Mouse (Mus musculus) fibroblast of lung, adult 2 months (primary cell): ENCODE results near the gene Lrrc4c.

Source experiments
- DNase-seq: peaks from one replicate; pipeline ENCODE4 v3.0.0-alpha.2; 2011; ENCODE audit warnings: low read depth

Lrrc4c gene

DNA sequence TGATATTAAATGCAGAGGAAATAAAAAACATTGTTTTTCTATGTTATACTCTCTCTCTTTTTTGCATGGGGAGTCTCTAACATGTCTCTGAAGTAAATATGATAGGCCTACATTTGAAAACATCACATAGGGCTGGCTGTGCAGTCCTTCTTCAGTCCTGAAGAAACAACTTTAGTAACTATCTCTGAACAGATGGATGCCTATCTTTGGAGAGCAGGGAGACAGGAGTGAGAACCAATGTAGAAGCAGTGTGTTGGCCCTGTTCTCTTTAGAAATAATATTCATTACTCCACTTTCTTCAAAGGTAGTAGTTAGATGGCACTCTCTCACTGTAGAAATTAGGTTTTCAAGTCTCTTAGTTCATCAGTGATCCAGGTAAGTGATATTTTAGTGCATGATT lies 967.0 kb downstream of the Lrrc4c start:
- no peak for DNase-seq

DNA sequence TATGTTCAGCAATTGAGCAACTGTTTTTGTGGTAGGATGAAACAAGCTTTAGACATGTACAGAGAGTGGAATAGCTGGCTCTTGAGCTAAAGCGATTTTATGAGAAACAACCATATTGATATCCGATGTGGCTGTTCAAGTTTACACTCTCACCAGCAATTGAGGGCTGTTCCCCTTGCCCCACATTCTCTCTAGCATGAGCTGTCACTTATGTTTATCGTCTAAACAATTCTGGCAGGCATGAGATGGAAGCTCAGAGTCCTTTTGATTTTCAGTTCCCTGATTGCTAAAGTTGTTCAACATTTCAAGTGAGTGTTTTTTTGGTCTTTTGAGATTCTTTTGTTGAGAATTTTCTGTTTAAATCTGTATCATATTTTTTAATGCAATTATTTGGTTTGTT lies 976.2 kb downstream of the Lrrc4c start:
- DNase-seq = no peak

DNA sequence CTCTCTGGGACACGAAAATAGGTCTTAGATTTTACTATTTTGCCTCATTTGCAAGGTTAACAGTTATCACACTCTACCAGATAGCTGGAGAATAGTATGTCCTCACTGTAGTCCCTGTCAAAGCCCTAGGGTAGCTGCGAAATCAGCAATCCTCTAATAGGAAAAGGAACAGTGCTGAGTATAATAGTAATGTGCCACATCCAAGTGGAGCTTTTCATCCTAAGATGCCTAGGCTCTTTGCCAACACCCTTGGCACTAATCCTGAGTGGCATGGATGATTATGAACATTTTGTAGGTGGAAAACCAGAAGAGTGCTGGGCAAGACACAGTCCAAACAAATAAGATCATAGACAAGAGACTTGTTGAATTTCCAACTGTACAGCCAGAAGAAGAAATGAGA lies 981.7 kb downstream of the Lrrc4c start:
- no peak for DNase-seq

DNA sequence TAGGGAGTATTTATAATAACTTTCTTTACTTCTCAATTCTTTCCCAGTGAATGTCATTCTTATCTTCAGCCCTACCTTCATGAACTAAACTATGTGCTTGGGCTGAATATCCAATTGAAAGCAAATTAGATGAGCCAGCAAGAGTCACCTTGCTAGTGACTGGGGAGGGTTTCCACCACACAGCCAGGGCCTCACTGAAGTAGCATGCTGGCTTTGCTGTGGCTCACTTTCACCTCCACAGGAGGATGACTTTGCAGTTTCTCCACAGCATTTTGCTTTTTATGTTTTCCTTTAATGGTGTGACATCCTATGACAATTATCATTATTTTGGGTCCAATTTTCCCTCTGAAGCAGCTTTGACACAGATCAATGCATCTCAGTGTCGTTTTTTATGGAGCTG lies 1000.0 kb downstream of the Lrrc4c start:
- no peak for DNase-seq

DNA sequence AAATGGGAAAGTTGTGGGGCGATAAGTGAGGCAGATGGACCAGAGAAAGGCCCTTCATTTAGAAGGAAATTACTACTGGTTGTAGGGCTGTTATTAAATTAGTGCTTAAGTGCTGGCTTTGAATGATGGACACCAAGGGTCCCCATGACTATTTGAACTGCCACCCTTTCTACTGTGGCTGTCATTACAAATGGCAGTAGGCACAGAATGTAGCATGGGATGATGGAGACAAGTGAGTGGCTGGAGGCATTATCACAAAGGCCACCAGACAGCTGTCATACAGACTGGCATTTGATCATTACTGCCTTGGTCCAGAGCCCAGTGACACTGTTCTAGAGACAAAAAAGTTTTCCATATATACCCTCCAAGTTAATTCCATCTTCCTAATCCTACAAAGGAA lies 1000.6 kb downstream of the Lrrc4c start:
- no peak for DNase-seq

DNA sequence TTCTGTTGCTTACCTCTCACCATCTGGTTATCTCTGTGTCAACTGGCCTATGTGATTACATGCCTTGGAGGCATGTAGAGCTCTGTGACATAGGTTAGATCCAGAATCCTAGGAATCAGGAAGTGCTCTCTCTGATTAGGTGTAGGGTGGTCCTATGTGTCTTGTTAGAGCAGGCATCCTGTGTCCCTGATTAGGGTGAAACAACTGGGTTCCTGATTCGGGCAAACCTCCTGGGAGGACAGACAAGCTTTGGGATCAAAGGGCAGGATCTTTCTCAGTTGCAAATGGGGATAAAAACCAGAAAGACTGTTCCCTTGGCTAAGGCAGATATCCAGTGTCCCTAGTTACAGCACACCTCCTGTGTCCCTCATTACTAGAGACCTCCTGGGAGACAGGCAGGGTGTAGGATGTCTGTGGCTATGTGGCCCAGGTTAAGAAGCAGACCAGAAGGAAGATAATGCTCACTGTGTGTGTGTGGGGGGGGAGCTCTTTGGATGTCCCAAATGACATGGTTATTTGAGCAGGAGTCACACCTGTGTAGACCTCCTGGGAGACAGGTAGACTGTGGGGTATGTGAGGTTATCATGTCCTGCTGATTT lies 1014.2 kb downstream of the Lrrc4c start:
- no peak for DNase-seq

DNA sequence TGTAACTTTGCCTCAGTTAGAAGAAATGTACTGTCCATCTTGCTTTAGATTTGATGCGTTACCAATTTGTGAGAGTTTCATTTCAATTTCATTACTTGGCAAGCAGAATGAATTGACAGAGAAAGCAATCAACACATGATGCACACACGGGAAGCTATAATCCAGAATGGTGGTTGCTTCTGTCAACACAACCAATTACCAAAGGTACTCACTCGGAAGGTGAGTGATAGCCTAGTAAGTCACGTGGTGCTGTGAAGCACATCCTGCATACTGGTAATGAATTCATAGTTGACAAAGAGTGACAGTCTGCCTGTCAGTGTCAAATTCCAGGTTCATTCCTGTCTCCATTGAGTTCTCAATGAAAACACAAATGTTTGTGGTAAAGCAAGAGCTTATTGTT lies 1021.7 kb downstream of the Lrrc4c start:
- DNase-seq = no peak

DNA sequence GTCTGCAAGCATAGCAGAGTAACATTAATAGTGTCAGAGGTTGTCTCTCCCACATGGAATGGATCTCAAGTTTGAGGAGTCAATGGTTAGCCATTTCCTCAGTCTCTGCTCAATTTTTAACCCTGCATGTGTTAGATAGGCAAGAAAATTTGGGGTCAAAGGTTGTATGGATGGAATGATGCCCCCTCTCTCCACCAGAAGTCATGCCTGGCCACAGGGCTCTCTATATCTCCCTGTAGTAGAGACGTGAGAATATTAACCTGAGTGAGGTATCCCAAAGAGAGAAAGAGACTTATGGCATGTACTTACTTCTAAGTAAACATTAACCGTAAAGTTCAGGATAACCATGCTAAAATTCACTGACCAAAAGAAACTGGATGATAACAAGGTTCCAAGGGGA lies 1043.3 kb downstream of the Lrrc4c start:
- DNase-seq = no peak

DNA sequence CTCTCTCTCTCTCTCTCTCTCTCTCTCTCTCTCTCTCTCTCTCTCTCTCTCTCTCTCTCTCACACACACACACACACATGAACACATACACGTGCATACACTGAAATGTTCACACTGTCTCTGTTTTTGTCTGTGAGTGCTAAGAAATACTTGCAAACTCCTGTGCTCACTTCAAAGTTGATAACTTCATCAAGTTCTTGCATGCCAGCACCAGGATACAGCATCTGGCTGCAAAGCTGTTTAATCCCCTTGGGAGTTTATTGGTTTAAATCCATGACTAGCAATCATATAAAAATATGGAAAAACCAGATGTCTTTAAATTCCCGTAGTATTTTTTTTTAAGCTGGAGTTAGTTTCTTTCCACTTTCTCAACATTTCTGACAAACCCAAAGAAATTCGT lies 1052.0 kb downstream of the Lrrc4c start:
- DNase-seq = no peak

DNA sequence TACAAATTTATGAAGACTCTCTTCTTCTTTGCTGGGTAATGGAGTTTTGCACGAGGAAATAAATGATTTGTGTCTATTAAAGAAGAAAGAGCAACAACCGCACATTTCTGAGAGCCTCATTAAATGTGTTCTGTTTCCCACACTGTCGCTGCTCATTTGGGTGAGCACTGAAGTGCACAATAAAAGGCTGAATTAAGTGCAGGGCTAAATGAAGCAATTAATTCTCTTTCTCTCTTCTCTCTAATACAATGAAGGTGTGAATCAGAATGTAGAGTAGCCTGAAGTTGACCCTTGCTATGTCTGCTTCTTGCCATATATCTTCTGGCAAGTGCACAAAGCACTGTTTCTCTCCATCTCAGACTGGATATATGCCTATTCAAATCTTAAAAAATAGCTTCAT lies 1073.5 kb downstream of the Lrrc4c start:
- DNase-seq = no peak

DNA sequence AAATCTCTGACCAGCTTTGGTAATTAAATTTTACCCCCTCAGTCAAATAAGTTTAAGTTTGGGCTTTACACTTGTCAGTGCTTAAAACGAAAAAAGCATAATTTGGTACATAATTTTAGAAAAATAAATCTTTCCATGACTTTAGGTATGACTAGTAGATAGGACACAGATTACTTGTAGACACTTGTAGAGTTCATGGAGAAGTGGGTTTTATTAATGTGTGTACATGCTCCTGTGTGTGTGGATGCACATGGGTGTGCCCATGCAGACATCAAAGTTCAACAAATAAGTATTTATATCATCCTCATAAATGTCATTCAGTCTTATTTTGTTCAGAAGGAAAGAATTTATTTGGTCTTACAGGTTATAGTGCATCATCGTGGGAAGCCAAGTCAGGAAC lies 1073.9 kb downstream of the Lrrc4c start:
- DNase-seq = no peak

DNA sequence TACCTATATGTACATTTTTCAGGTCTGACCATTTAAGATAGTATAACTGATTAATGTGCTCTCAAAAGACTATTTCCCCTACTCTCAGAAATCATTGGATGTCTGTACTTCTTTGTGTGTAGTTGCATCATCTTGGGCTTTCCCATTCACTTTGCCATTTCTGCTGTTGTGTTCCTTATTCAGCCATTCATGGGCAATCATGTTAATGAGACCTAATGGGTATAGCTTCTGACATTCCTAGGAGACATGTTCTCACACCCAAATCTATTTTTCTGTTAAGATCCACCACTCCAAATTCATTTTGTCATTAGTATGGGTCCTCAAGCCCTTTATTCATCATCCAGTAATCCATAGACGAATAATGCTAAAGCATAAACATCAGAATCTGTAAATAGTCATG lies 1095.1 kb downstream of the Lrrc4c start:
- DNase-seq = no peak

DNA sequence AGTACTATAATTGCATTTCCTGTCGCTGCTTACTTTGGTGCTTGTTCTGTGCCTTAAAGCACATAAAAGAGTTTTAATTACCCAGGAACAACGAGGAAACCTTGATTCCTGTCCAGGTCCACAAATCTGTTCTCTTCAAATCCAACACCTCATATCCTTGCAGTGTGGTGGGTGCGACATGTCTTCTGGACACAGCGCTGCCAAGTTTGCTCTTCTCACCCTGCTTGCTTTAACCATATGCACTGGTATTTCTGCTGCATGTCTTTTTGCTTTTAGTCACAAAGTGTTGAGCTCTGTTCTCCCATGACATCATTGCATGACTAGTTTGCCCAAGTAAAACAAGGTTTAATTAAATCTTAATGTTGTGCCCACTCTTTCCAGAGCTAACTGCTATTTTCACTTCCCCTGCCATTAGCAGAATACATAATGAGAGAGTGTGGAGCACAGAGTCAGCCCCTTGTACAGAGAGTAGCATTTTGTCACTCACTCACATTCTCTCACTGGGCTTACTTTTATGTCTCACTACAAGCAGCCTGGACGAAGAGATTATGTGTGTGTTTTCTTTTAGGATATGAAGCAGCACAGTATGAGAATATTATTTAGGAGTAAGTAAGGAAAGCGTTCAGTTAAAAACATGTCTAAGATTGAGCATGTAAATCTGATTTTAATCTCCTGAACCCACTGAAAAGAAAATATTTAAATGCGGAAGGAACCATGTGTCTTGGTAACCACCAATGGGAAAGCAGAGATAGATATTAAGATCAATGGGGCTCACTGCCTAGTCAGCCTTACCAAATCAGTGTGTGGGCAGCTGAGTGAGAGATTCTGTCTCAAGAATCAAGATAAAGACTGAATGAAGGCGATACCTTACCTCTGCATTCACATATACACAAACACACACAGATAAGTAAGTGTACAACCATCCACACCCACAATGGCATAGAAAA lies 1096.7 kb downstream of the Lrrc4c start:
- DNase-seq = no peak

DNA sequence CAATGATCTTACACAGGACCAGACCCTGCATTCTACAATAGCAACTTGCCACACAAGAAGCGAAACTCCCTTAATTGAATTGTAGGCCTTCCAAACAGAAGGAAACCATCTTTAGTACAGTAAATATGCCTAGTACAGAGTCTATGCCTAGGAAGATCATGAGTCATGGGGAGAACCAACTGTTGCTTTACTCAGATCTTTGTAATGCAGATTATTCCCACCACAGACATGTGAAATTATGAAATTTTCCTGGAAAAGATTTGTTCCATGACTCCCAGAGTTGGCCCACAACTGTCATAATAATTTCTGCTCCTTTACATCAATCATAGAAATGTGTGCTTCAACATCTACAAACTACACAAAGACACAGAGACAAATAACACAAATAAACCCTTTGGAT lies 1116.2 kb downstream of the Lrrc4c start:
- peak; percentile 40 for DNase-seq

DNA sequence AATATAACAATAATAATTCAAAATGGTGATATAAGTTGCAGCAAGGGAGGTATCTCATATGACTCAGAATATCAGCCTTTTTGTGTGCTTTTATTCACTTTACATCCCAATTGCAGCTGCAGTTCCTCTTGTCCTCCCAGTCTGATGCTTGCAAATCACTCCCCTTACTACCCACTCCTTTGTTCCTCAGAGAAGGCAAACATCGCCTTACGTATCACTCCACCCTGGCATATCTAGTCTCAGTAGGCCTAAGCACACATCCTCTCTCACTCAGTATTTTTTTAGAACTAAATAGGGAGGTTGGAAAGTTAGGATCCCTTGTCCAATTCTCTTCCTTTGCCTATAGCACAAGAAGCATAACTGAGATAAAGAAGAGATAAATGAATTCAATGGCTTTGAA lies 1117.6 kb downstream of the Lrrc4c start:
- DNase-seq = no peak

DNA sequence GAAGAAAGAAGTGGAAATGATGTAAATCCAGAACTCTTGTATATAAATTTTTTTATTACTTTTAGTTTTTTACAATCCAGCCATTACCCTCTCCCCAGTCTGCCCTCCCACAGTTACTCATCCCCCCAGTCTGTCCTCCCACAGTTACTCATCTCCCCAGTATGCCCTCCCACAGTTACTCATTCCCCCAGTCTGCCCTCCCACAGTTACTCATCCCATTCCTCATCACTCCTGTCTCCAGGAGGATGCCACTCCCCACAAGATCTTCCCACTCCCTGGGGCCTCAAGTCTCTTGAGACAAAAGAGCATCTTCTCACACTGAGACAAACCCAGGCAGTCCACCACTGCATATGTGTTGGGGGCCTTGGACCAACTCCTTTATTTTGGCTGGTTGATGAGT lies 1119.8 kb downstream of the Lrrc4c start:
- DNase-seq = peak; percentile 17

DNA sequence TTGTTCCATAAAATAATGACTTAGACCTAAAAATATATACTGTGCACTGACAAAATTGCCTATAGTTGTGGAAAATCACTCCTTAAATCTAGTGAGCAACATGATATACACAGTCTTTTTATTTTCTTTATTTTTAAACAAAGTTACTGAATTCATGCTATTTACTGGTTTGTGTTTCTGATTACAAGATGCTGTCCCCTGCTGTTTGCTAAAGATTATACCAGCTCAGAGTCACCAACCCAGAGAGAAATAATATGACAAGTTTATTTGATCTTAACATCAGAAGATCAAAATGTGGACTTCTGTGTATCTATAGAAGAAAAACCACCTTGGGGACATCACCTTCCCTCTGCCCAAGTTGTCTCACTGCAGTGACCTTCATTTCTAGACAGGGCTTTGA lies 1145.6 kb downstream of the Lrrc4c start:
- no peak for DNase-seq

DNA sequence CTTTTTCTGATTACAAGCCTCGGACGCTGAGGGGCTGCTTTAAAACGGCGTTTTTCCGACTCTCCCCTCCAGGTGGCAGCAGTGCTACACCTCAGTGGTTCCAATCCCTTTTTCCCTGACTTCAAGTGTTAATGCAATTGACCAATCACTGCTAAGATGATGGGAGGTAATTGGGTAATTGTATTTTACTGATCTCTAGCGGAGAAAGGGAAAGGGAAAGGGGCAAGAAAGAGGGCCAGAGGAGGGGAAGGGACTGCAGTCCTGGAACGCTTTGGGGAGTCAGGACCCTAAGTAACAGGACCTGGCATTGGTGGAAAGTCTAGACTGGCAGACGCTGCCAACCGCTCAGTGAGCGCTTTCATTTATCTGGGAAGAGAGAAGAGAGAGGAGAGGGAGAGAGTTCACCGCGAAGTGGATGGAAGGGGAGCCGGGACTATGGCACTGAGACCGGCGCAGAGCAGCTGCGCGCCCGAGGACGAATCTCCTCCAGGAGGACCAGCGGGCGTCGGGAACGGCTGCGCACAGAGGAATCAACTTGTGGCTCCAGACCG lies 1148.3 kb downstream of the Lrrc4c start:
- DNase-seq = peak; percentile 74

DNA sequence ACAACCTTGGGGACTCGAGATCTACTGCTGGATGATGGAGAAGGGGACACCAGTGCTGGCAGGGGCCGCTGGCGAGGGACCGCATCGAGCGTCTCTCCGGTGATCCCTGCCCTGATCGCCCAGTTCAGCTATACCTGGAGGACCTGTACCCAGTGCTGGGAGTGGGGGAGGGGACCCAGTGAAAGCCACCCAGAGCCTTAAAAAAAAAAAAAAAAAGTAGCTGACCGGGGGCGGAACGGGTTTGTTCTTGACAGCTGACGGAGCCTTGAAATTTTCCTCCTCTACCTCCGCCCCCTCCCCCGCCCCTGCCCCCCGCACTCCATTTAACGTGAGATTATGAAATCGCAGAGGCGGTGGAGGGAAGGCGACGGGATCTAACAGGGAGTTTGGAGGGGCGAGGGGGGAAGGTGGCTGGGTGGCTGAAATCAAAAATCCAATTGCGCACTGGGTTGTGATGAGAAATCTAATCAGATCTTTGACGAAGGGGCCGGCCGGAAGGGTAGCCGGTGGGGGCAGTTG lies 1149.1 kb downstream of the Lrrc4c start:
- DNase-seq = no peak

DNA sequence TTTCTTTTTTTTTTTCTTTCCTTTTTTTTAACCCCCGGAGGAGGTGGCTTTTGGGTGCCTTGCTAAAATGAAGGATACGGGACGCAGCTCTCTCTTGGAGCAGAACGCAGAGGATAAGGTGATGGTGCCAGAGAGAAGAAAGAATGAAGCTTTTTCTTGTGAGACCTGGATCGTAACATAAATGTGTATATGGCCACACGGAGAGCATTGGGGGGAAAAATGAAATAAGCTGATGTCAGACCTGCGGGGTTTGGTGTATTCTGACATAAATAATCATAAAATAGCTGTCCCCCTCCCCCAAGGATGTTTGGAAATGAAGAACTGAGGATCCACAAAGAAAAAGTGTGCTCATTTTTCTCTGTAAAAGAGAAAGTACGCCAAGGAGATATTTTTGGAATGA lies 1149.7 kb downstream of the Lrrc4c start:
- DNase-seq = no peak

DNA sequence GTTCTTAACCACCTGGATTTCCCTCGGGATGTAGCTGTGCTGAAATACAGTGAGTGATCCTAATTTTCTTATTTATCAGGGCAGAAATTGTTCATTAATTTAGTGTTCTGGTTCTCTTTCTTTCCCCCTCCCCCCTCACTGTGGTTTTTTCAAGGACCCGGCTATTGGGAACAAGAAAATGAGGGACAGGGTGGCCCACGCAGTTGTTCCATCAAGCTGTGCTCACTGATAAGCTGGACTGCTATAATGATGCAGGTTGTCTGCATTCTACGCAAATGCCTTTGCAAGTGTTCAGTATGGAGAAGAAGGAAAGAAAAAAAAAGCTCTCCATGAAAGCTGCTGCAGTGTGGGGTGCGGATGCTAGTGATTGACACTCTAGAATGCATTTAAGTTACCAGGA lies 1150.4 kb downstream of the Lrrc4c start:
- no peak for DNase-seq

DNA sequence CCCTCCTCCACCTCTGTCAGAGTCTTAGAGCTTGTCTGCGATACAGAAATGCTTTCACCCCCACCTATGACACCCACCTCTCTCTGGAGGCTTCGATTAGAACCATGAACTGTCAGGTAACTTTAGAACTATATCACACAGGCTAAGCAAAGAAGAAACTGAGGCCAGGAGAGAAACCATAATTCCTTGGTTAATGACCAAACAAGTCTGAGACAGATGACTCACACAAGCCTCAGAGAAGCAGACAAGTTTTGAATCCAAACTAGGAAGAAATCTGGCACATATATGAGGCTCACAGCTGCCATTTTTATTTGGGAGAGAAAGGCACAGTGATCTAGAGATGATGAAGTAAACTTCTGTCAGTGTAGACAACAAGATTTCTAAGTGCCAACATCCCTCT lies 1151.4 kb downstream of the Lrrc4c start:
- no peak for DNase-seq
